Mouse (Mus musculus) stomach, postnatal 0 days (tissue): Measurements from ENCODE around the gene Spata32.

Source experiments
- CTCF ChIP-seq: IDR thresholded peaks from 2 replicates; pipeline ENCODE4 v1.5.1; 2016; ENCODE audit warnings: antibody characterized with exemption, low read depth, mild to moderate bottlenecking, moderate library complexity
- EP300 ChIP-seq: optimal IDR thresholded peaks from 2 replicates; pipeline ENCODE3; 2016; ENCODE audit warnings: antibody characterized with exemption

- TF ChIP-seq EP300: no peak
- no peak for TF ChIP-seq CTCF
These were observed 46.3 kb upstream of the Spata32 start for GRCm38 (mm10) chr11:103264427-103265005.
